Mouse (Mus musculus) bone marrow, adult 2 months (tissue): ENCODE measurements around the gene Ppil2. TPM values are rescaled to one million over a fixed set of nuclear protein-coding genes. Genes with fewer than 3 reads are reported as not detected.

Source experiments
- H3K27ac ChIP-seq: fragments of 200-500 bp; 2 replicates; pipeline ENCODE4 v1.5.1; 2012; ENCODE audit warnings: low read depth, mild to moderate bottlenecking, control low read depth, inconsistent platforms, low read length; ENCODE audit not compliant: control insufficient read depth, poor library complexity, insufficient read depth
- H3K4me1 ChIP-seq: fragments of 200-500 bp; 2 replicates; pipeline ENCODE4 v1.6.1; 2011; ENCODE audit warnings: low read length; ENCODE audit not compliant: control insufficient read depth, insufficient read depth
- H3K4me3 ChIP-seq: fragments of 200-500 bp; replicated peaks from 2 replicates; pipeline ENCODE3; 2011; ENCODE audit warnings: mild to moderate bottlenecking, low read depth, low read length, control low read depth; ENCODE audit not compliant: control insufficient read depth
- CTCF ChIP-seq: fragments of 200-500 bp; IDR thresholded peaks from 2 replicates; pipeline ENCODE4 v1.5.1; 2011; ENCODE audit warnings: low read length, control low read depth; ENCODE audit not compliant: control insufficient read depth, insufficient read depth
- POLR2A ChIP-seq: fragments of 200-500 bp; IDR thresholded peaks from 2 replicates; pipeline ENCODE4 v1.6.1; 2011; ENCODE audit warnings: low read depth, mild to moderate bottlenecking, control low read depth, low read length, borderline replicate concordance; ENCODE audit not compliant: control insufficient read depth
- WGBS: fragments of 180-500 bp; shearing (Covaris S2); methylation state at CpG from one replicate; pipeline ENCODE4 v1.1.7; 2018; 5-methylcytosine and 5-hydroxymethylcytosine counted together
- polyA plus RNA-seq: library from polyadenylated mRNA; stranded (reverse); fragments of >200 nt; gene quantifications from 2 replicates; pipeline ENCODE4 v1.2.4, GENCODE M21; 2011; ENCODE audit warnings: low replicate concordance; ENCODE audit not compliant: missing spikeins, insufficient read depth, insufficient read length

The Ppil2 gene
- polyA plus RNA-seq, 1 experiment, result 99.6 TPM

DNA sequence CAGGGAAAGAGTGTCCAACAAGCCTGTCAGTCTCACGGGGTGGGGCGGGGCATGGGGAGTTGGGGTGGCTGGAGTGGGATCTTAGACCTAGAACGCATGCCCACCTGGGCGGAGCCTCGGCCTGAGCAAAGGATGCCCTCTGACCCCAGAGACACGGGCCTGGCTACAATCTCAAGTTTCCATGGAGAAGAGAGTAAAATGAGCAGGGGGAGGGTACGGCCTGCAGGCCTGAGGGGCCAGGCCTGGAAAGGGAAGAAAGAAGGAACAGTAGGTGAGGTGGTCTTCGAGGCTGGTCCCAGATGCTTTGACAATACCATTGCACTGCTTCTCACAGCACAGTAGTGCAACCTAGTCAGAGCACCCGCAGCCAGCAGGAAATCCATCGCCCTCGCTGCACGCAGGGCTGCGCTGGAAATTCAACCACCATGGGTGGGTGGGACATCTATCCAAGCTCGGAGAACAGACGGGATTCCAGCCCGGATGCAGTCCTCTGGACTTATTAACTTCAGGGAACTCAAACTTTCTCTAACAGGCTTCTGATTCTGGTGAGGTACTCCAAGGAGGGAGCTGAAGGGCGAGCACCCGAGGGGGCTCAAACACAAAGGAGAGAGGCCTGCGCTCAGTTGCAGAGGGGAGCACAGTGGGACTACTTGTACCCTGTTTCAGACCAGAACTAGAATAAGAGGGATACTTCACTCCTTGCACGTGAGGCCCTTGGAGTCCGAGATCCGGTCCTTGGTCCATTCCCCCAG, 13.2 kb upstream of the Ppil2 start:
- Histone ChIP-seq H3K27ac (no peak overlapping the region), H3K4me3 (peak overlapping the region; percentile 68), H3K4me1 (peaks cover 2% of the 10 kb centered on the region; the same call in 1 of the 2 replicates)
- TF ChIP-seq CTCF (no peak), POLR2A (no peak)
- WGBS, result 17% methylated on average over 22 of the region's 22 CpGs

DNA sequence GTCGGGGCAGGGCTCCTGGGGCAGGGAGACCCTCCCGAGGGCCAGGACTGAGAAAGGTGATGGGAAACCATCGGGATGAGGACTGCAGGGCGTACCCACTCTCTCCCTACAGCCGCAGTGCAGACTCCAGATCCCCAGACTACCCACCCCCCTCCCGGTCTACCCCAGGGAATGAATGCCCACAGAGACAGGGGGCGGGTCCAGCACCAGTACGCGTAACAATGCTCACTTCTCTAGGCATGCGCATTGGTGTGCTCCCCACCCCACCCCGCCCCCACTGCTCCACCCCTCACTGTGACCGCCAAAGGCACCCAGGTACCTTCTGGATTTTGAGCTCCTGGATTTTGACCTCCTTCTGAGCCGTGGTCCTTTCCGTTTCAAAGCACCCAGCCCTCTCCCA, 10.5 kb upstream of the Ppil2 start:
- H3K27ac ChIP-seq, result no peak overlapping the region
- WGBS, result 92% methylated on average over 14 of the region's 14 CpGs
- H3K4me3 ChIP-seq, result no peak overlapping the region
- TF ChIP-seq CTCF, result no peak
- H3K4me1 ChIP-seq, result peaks cover 2% of the 10 kb centered on the region; the same call in 1 of the 2 replicates

DNA sequence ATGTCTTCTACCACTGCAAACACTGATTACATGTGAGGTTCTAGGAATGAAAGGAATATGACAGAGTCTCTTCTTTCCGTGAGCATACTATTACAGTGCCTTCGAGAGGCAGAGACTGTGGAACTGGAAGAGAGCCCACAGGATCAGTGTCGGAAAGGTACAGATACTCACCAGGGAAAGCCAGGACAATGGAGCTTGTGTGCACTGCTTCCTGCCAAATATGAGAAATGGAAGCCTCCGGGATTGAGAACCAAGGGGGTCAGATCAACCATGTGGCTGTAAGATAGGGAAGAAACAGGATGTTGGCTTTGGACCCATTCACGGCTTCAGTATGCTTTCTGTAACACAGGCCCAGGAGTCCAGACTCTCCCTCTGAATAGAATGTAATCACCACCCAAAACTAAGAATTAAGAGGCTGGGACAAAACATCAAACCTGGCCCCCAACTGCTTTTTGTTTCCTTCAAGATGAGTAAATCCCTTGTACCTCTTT, 6.3 kb upstream of the Ppil2 start:
- no peak for TF ChIP-seq CTCF
- TF ChIP-seq POLR2A, result no peak
- no peaks in the 10 kb centered on the region for H3K4me1 ChIP-seq
- H3K4me3 ChIP-seq, result no peak overlapping the region
- H3K27ac ChIP-seq, result no peak overlapping the region
- WGBS, result 86% methylated on average over 5 of the region's 5 CpGs

DNA sequence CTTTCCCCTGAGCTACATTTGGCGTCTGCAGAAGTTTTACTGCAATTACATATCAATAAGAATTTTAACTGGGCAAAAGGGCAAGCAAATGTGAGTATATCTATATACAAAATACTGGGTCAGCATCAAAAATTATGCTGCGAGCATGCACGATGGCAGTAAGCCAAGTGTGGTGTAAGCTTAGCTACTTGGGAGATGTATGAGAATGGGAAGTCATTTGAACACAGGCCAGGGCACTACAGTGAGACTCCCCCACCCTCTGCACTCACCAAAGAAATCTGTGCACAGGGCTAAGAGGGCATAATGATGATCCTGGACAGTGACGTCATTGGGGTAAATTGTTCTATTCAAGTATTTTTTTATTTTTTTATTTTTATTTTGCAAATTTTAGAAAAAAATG, 6.5 kb downstream of the Ppil2 start:
- no peak overlapping the region for H3K4me3 ChIP-seq
- H3K27ac ChIP-seq, result no peak overlapping the region
- TF ChIP-seq POLR2A (no peak), CTCF (no peak)
- WGBS, result 77% methylated on average over 4 of the region's 4 CpGs
- no peaks in the 10 kb centered on the region for H3K4me1 ChIP-seq

DNA sequence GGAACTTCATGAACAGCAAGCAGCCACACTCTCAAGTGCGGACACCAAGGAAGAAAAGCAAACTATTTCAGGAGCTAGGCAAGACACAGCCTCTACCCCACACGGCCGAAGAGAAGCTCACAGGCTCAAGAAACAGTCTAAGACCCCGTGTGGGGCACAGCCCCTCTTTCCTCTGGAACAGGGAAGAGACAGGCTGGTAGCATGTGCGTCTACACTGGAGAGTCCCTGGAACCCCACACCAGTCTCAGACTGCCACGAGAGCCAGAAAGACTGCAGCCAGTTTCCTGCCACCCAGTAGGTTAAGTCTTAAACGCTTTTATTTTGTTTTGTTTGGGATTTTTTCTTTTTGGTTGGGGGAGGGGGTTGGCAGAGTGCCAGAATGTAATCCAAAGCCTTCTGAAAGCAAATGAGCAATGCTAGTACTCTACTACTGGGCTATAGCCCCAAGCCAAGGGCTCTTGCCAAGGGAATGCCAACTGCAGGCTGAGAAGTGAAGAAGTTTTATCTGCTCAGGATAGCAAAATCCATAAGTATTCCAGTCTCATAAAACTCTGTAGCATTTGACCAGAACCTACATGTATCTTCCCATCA, 8.3 kb downstream of the Ppil2 start:
- TF ChIP-seq CTCF (no peak), POLR2A (no peak)
- Histone ChIP-seq H3K4me3 (no peak overlapping the region), H3K4me1 (no peaks in the 10 kb centered on the region), H3K27ac (no peak overlapping the region)
- 90% methylated on average over 7 of the region's 7 CpGs for whole genome bisulfite sequencing

DNA sequence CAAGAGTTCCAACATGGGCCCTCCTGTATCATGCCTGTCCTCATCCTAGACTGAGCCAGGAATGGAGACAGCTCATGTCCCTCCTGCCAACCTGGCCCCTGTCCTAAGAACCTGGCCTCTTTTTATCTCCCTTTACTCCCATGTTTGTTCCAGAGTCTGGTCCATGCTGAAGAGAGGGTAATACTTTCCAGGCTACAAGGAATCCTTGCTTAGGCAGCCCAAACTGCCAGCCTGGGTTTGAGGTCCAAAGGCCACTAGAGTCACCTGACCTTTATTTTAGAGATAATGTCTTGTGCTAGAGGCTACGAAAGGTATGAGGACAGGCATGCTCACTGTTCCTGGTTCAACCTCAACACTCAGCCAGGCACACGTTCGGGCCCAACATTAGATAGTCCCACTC, 14.1 kb downstream of the Ppil2 start:
- no peak overlapping the region for H3K27ac ChIP-seq
- no peaks in the 10 kb centered on the region for H3K4me1 ChIP-seq
- 89% methylated on average over 3 of the region's 3 CpGs for WGBS
- TF ChIP-seq CTCF, result no peak
- H3K4me3 ChIP-seq, result no peak overlapping the region

DNA sequence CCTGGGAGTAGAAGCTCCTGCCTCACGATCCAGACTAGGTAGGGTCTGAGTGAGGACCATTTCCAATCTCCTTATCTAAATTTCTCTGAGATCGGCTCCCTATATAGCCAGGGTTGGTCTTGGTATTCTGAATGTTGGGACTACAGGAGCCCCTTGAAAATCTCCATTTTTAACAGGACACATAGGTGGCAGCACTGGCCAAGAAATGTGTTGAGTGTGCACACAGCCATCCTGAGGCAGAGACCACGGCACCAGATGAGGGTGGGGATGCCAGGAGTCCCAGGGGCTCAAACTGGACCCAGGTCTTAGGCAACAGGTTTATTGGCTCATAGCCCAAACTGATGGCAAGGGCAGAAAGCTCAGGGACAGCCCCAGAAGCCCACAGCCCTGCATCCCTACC, 22.7 kb downstream of the Ppil2 start:
- H3K27ac ChIP-seq, result no peak overlapping the region
- TF ChIP-seq CTCF (no peak), POLR2A (no peak)
- H3K4me3 ChIP-seq, result no peak overlapping the region
- 86% methylated on average over 3 of the region's 3 CpGs for WGBS
- no peaks in the 10 kb centered on the region for H3K4me1 ChIP-seq

DNA sequence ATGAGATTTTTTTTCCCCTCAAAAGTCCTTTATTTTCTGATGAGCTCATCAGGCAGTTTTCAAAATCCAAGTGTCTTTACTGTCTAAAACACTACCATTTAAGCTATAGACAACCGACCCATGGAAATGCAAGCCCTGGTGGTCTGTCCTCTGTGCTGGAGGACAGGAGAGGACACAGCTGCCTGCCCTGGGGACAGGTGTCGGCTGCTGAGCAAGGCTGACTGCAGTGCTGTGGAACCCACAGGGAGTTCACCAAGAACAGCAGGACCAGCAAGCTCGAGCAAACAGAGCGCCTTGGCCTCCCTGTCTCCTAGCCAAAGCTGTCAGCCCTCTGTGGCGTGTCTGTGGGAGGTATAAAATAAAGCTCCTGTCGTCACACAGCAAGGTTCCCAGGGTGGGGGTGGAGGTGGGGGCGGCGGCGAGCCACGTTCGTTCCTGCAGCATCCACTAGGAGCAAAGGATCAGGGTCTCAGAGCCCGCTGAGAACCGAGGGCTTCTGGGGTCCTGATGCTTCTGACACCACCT, 24.3 kb downstream of the Ppil2 start:
- H3K4me1 ChIP-seq, result no peaks in the 10 kb centered on the region
- H3K4me3 ChIP-seq, result no peak overlapping the region
- WGBS, result 88% methylated on average over 13 of the region's 13 CpGs
- TF ChIP-seq CTCF (no peak), POLR2A (no peak)
- H3K27ac ChIP-seq, result no peak overlapping the region; the same call in 1 of the 2 replicates
